Mouse (Mus musculus): Measurements from ENCODE around the gene AC109138.7. TPM values are rescaled to one million over a fixed set of nuclear protein-coding genes. Genes with fewer than 3 reads are reported as not detected.

AC109138.7 gene
- polyA plus RNA-seq, 2 experiments: not detected

- ATAC-seq (ENCODE audit: insufficient read depth): no peak
- WGBS (ENCODE audit: insufficient replicate concordance): 74% methylated on average over 12 of the region's 12 CpGs
- H3K4me2 ChIP-seq (ENCODE audit: low read depth): no peak overlapping the region; the same call in 1 of the 2 replicates
- no peak for TF ChIP-seq EP300 (IDR thresholded peaks at IDR 0.05; ENCODE audit: low read depth)
- no peak for TF ChIP-seq CTCF (IDR thresholded peaks at IDR 0.05; ENCODE audit: low read depth)
- H3K27me3 ChIP-seq (ENCODE audit: control insufficient read depth, insufficient read depth, low read length): no peaks in the 10 kb centered on the region
- peaks cover 15 to 27% of the 10 kb centered on the region in 2 experiments for H3K4me1 ChIP-seq (replicated peaks; ENCODE audit: control insufficient read depth in 2 of 2, insufficient read depth in 2 of 2, low read length in 1 of 2)
- no peaks in the 10 kb centered on the region for H3K9me3 ChIP-seq (ENCODE audit: control insufficient read depth, low read length)
- peaks cover 52% of the 10 kb centered on the region for H3K36me3 ChIP-seq (replicated peaks; ENCODE audit: control insufficient read depth, insufficient read depth, low read depth)
- DNase-seq (ENCODE audit: low read depth in 3 of 3, low spot score in 3 of 3): no peak
- no peak overlapping the region for H3K27ac ChIP-seq
- no peak overlapping the region for H3K9ac ChIP-seq (replicated peaks)
- no peak overlapping the region for H3K4me3 ChIP-seq (ENCODE audit: insufficient read depth in 1 of 2, low read depth in 2 of 2, low read length in 2 of 2)
Measured at GRCm38 (mm10) chr19:4194776-4195650, 19.1 kb upstream of the AC109138.7 start.

GRCm38 (mm10) chr19:4196048-4196447, 18.1 kb upstream of the AC109138.7 start:
- TF ChIP-seq EP300 (IDR thresholded peaks at IDR 0.05; ENCODE audit: low read depth) (no peak), CTCF (IDR thresholded peaks at IDR 0.05; ENCODE audit: low read depth) (no peak)
- DNase-seq (ENCODE audit: low read depth in 3 of 3, low spot score in 3 of 3) (no peak), ATAC-seq (ENCODE audit: insufficient read depth) (no peak)
- H3K9ac ChIP-seq (replicated peaks): no peak overlapping the region
- peaks cover 55% of the 10 kb centered on the region for H3K36me3 ChIP-seq (replicated peaks; ENCODE audit: control insufficient read depth, insufficient read depth, low read depth)
- H3K4me1 ChIP-seq (replicated peaks; ENCODE audit: control insufficient read depth in 2 of 2, insufficient read depth in 2 of 2, low read length in 1 of 2): peaks cover 21 to 30% of the 10 kb centered on the region in 2 experiments
- no peak overlapping the region for H3K4me2 ChIP-seq (ENCODE audit: low read depth)
- no peak overlapping the region for H3K27ac ChIP-seq
- WGBS (ENCODE audit: insufficient replicate concordance): 59% methylated on average over 2 of the region's 2 CpGs
- no peaks in the 10 kb centered on the region for H3K9me3 ChIP-seq (ENCODE audit: control insufficient read depth, low read length)
- no peaks in the 10 kb centered on the region for H3K27me3 ChIP-seq (ENCODE audit: control insufficient read depth, insufficient read depth, low read length)
- no peak overlapping the region for H3K4me3 ChIP-seq (ENCODE audit: insufficient read depth in 1 of 2, low read depth in 2 of 2, low read length in 2 of 2)

GRCm38 (mm10) chr19:4196548-4196947, 17.6 kb upstream of the AC109138.7 start:
- TF ChIP-seq CTCF (IDR thresholded peaks at IDR 0.05; ENCODE audit: low read depth): no peak
- TF ChIP-seq EP300 (IDR thresholded peaks at IDR 0.05; ENCODE audit: low read depth): no peak
- H3K4me1 ChIP-seq (replicated peaks; ENCODE audit: control insufficient read depth in 2 of 2, insufficient read depth in 2 of 2, low read length in 1 of 2): peaks cover 16 to 25% of the 10 kb centered on the region in 2 experiments

GRCm38 (mm10) chr19:4197180-4197579, 17.0 kb upstream of the AC109138.7 start:
- H3K27me3 ChIP-seq (ENCODE audit: control insufficient read depth, insufficient read depth, low read length): no peaks in the 10 kb centered on the region
- ATAC-seq (ENCODE audit: insufficient read depth) (no peak), DNase-seq (ENCODE audit: low read depth in 3 of 3, low spot score in 3 of 3) (no peak)
- TF ChIP-seq EP300 (IDR thresholded peaks at IDR 0.05; ENCODE audit: low read depth): no peak
- no peak for TF ChIP-seq CTCF (IDR thresholded peaks at IDR 0.05; ENCODE audit: low read depth)
- H3K9me3 ChIP-seq (ENCODE audit: control insufficient read depth, low read length): no peaks in the 10 kb centered on the region
- peaks cover 55% of the 10 kb centered on the region for H3K36me3 ChIP-seq (replicated peaks; ENCODE audit: control insufficient read depth, insufficient read depth, low read depth)
- H3K4me1 ChIP-seq (replicated peaks; ENCODE audit: control insufficient read depth in 2 of 2, insufficient read depth in 2 of 2, low read length in 1 of 2): peaks cover 15 to 29% of the 10 kb centered on the region in 2 experiments
- H3K27ac ChIP-seq: no peak overlapping the region
- H3K9ac ChIP-seq (replicated peaks): no peak overlapping the region
- 57% methylated on average over 3 of the region's 3 CpGs for WGBS (ENCODE audit: insufficient replicate concordance)
- no peak overlapping the region for H3K4me2 ChIP-seq (ENCODE audit: low read depth)
- H3K4me3 ChIP-seq (ENCODE audit: insufficient read depth in 1 of 2, low read depth in 2 of 2, low read length in 2 of 2): no peak overlapping the region

More at GRCm38 (mm10) chr19:4196548-4196947, 17.6 kb upstream of the AC109138.7 start:
- 54% methylated on average over 5 of the region's 5 CpGs for WGBS (ENCODE audit: insufficient replicate concordance)
- Histone ChIP-seq H3K4me2 (ENCODE audit: low read depth) (no peak overlapping the region), H3K9ac (replicated peaks) (no peak overlapping the region), H3K9me3 (ENCODE audit: control insufficient read depth, low read length) (no peaks in the 10 kb centered on the region), H3K27me3 (ENCODE audit: control insufficient read depth, insufficient read depth, low read length) (no peaks in the 10 kb centered on the region), H3K27ac (no peak overlapping the region), H3K4me3 (ENCODE audit: insufficient read depth in 1 of 2, low read depth in 2 of 2, low read length in 2 of 2) (no peak overlapping the region), H3K36me3 (replicated peaks; ENCODE audit: control insufficient read depth, insufficient read depth, low read depth) (peaks cover 55% of the 10 kb centered on the region)
- ATAC-seq (ENCODE audit: insufficient read depth): no peak
- DNase-seq (ENCODE audit: low read depth in 3 of 3, low spot score in 3 of 3): no peak

GRCm38 (mm10) chr19:4201291-4201909, 12.8 kb upstream of the AC109138.7 start, which contains the start of gene Rad9a:
Gene Rad9a, minus strand, starts transcription at chr19:4201662.
- H3K27me3 ChIP-seq (ENCODE audit: control insufficient read depth, insufficient read depth, low read length): no peaks in the 10 kb centered on the region; the same call in none of the 2 replicates
- TF ChIP-seq EP300 (IDR thresholded peaks at IDR 0.05; ENCODE audit: low read depth) (no peak), CTCF (IDR thresholded peaks at IDR 0.05; ENCODE audit: low read depth) (no peak)
- H3K4me2 ChIP-seq (ENCODE audit: low read depth): peak within 1 kb of the TSS; percentile 98
- peak within 1 kb of the TSS; percentile 89 to 91 for H3K4me3 ChIP-seq (ENCODE audit: insufficient read depth in 1 of 2, low read depth in 2 of 2, low read length in 2 of 2)
- H3K9me3 ChIP-seq (ENCODE audit: control insufficient read depth, low read length): no peaks in the 10 kb centered on the region
- peak within 1 kb of the TSS; percentile 79 for H3K27ac ChIP-seq
- WGBS (ENCODE audit: insufficient replicate concordance): 0% methylated on average over 34 of the region's 34 CpGs
- DNase-seq (ENCODE audit: low read depth in 3 of 3, low spot score in 3 of 3): peak; percentile 98
- H3K36me3 ChIP-seq (replicated peaks; ENCODE audit: control insufficient read depth, insufficient read depth, low read depth): peaks cover 22% of the 10 kb centered on the region
- peaks cover 8 to 23% of the 10 kb centered on the region in 2 experiments for H3K4me1 ChIP-seq (replicated peaks; ENCODE audit: control insufficient read depth in 2 of 2, insufficient read depth in 2 of 2, low read length in 1 of 2)
- peak within 1 kb of the TSS; percentile 96 for H3K9ac ChIP-seq (replicated peaks)
- ATAC-seq (ENCODE audit: insufficient read depth): peak; percentile 86

Data from liver, embryonic 14.5 days (tissue).